Mouse (Mus musculus) embryonic facial prominence, embryonic 11.5 days (tissue): ENCODE results near the gene Rbp4. TPM values are rescaled to one million over a fixed set of nuclear protein-coding genes. Genes with fewer than 3 reads are reported as not detected.

ENCODE experiments used
- ATAC-seq: fragments of 200-750 bp; cut with Nextera tagmentation; replicated peaks from 2 replicates; pipeline ENCODE4 v1.8.0; 2017; ENCODE audit warnings: low read depth; ENCODE audit not compliant: insufficient number of reproducible peaks, low FRiP score, low TSS enrichment
- DNase-seq: peaks from one replicate; pipeline ENCODE4 v3.0.0-alpha.2; 2015; ENCODE audit warnings: low spot score
- H3K27ac ChIP-seq: fragments of 300-500 bp; sonication (generic); replicated peaks from 2 replicates; pipeline ENCODE4 v1.5.1; 2014; ENCODE audit warnings: mild to moderate bottlenecking, low read depth, low read length, control low read depth
- H3K27me3 ChIP-seq: fragments of 300-500 bp; sonication (generic); 2 replicates; pipeline ENCODE4 v1.6.1; 2014; ENCODE audit warnings: mild to moderate bottlenecking, low read length, moderate library complexity, mixed read lengths; ENCODE audit not compliant: control insufficient read depth, insufficient read depth
- H3K36me3 ChIP-seq: fragments of 300-500 bp; sonication (generic); replicated peaks from 2 replicates; pipeline ENCODE4 v1.6.1; 2014; ENCODE audit warnings: low read depth, mild to moderate bottlenecking, low read length, moderate library complexity, mixed read lengths; ENCODE audit not compliant: control insufficient read depth, insufficient read depth
- H3K4me1 ChIP-seq: fragments of 300-500 bp; sonication (generic); 2 replicates; pipeline ENCODE4 v1.6.1; 2014; ENCODE audit warnings: low read length, mixed read lengths; ENCODE audit not compliant: control insufficient read depth, insufficient read depth
- H3K4me2 ChIP-seq: fragments of 300-500 bp; sonication (generic); 2 replicates; pipeline ENCODE4 v1.6.1; 2014; ENCODE audit warnings: low read depth, mild to moderate bottlenecking, control low read depth, low read length, moderate library complexity
- H3K4me3 ChIP-seq: fragments of 300-500 bp; sonication (generic); 2 replicates; pipeline ENCODE4 v1.5.1; 2014; ENCODE audit warnings: low read depth, low read length, control low read depth
- H3K9ac ChIP-seq: fragments of 300-500 bp; sonication (generic); replicated peaks from 2 replicates; pipeline ENCODE4 v1.6.1; 2014; ENCODE audit warnings: mild to moderate bottlenecking, control low read depth, low read length
- H3K9me3 ChIP-seq: fragments of 300-500 bp; sonication (generic); replicated peaks from 2 replicates; pipeline ENCODE4 v1.6.1; 2016; ENCODE audit warnings: mild to moderate bottlenecking, low read length, inconsistent platforms, mixed read lengths; ENCODE audit not compliant: control insufficient read depth
- WGBS: fragments of 180-500 bp; shearing (Covaris S2); extraction: QIAGEN DNeasy Blood & Tissue Kit; methylation state at CpG from one replicate; pipeline ENCODE4 v1.1.7; 2014; 5-methylcytosine and 5-hydroxymethylcytosine counted together
- polyA plus RNA-seq: library from polyadenylated mRNA; unstranded; fragments of >200 nt; fragmentation: Nextera tagmentation; extraction: Ambion mirVana; gene quantifications from 2 replicates; pipeline ENCODE4 v1.2.1, GENCODE M21; 2014

Rbp4 gene
- polyA plus RNA-seq, 1 experiment from 2014 or later = 1.7 TPM

GRCm38 (mm10) chr19:38126656-38127055 lies 1.6 kb upstream of the Rbp4 start:
- Histone ChIP-seq H3K4me1 (no peaks in the 10 kb centered on the region), H3K36me3 (no peaks in the 10 kb centered on the region), H3K27me3 (peaks cover 13% of the 10 kb centered on the region), H3K4me3 (no peak overlapping the region), H3K4me2 (no peak overlapping the region), H3K9me3 (no peaks in the 10 kb centered on the region), H3K9ac (no peak overlapping the region), H3K27ac (no peak overlapping the region)
- DNase-seq (no peak), ATAC-seq (no peak)
- 74% methylated on average over 8 of the region's 8 CpGs for WGBS

GRCm38 (mm10) chr19:38124401-38125218 lies 471 bp downstream of the Rbp4 start:
- Histone ChIP-seq H3K4me1 (no peaks in the 10 kb centered on the region), H3K27me3 (peaks cover 13% of the 10 kb centered on the region), H3K4me2 (peak overlapping the region; percentile 96), H3K9ac (peak overlapping the region; percentile 61), H3K27ac (no peak overlapping the region), H3K4me3 (peak overlapping the region; percentile 60), H3K9me3 (no peaks in the 10 kb centered on the region), H3K36me3 (no peaks in the 10 kb centered on the region)
- ATAC-seq (peak; percentile 67), DNase-seq (peak; percentile 55)
- 2% methylated on average over 50 of the region's 77 CpGs for WGBS

GRCm38 (mm10) chr19:38123921-38124320 lies 1.2 kb downstream of the Rbp4 start:
- Histone ChIP-seq H3K27ac (no peak overlapping the region), H3K9ac (peak overlapping the region; percentile 61), H3K4me3 (peak overlapping the region; percentile 60; the same call in 1 of the 2 replicates), H3K4me2 (peak overlapping the region; percentile 96), H3K36me3 (no peaks in the 10 kb centered on the region), H3K27me3 (peaks cover 13% of the 10 kb centered on the region), H3K9me3 (no peaks in the 10 kb centered on the region), H3K4me1 (no peaks in the 10 kb centered on the region)
- DNase-seq (no peak), ATAC-seq (no peak)
- WGBS = 21% methylated on average over 9 of the region's 9 CpGs

- no peak for ATAC-seq
- no peak overlapping the region for H3K9ac ChIP-seq
- H3K27ac ChIP-seq = no peak overlapping the region
- no peak for DNase-seq
- H3K36me3 ChIP-seq = no peaks in the 10 kb centered on the region
- no peak overlapping the region for H3K4me2 ChIP-seq
- H3K4me3 ChIP-seq = no peak overlapping the region
- peaks cover 11% of the 10 kb centered on the region for H3K27me3 ChIP-seq
- H3K4me1 ChIP-seq = no peaks in the 10 kb centered on the region
- 86% methylated on average over 5 of the region's 5 CpGs for WGBS
- no peaks in the 10 kb centered on the region for H3K9me3 ChIP-seq
Observed at GRCm38 (mm10) chr19:38120123-38120760, 4.8 kb downstream of the Rbp4 start.

- Histone ChIP-seq H3K4me2 (no peak overlapping the region), H3K4me3 (no peak overlapping the region), H3K4me1 (no peaks in the 10 kb centered on the region), H3K27me3 (no peaks in the 10 kb centered on the region), H3K36me3 (no peaks in the 10 kb centered on the region), H3K9me3 (no peaks in the 10 kb centered on the region), H3K9ac (no peak overlapping the region), H3K27ac (no peak overlapping the region)
- DNase-seq (no peak), ATAC-seq (no peak)
- WGBS = 91% methylated on average over 7 of the region's 7 CpGs
Observed at GRCm38 (mm10) chr19:38114834-38115491, 10.1 kb downstream of the Rbp4 start.

GRCm38 (mm10) chr19:38112575-38112974 lies 12.5 kb downstream of the Rbp4 start:
- WGBS = 44% methylated on average over 4 of the region's 4 CpGs
- no peaks in the 10 kb centered on the region for H3K4me1 ChIP-seq
- H3K9ac ChIP-seq = no peak overlapping the region
- H3K4me2 ChIP-seq = no peak overlapping the region
- H3K9me3 ChIP-seq = no peaks in the 10 kb centered on the region
- no peak for ATAC-seq
- no peak overlapping the region for H3K27ac ChIP-seq
- H3K27me3 ChIP-seq = no peaks in the 10 kb centered on the region
- no peak overlapping the region for H3K4me3 ChIP-seq
- H3K36me3 ChIP-seq = no peaks in the 10 kb centered on the region
- DNase-seq = no peak

GRCm38 (mm10) chr19:38111056-38111455 lies 14.0 kb downstream of the Rbp4 start:
- 73% methylated on average over 8 of the region's 8 CpGs for WGBS
- H3K27me3 ChIP-seq = no peaks in the 10 kb centered on the region

More at GRCm38 (mm10) chr19:38111056-38111455, 14.0 kb downstream of the Rbp4 start:
- Histone ChIP-seq H3K4me1 (no peaks in the 10 kb centered on the region), H3K27ac (no peak overlapping the region), H3K9me3 (no peaks in the 10 kb centered on the region), H3K4me2 (no peak overlapping the region), H3K9ac (no peak overlapping the region), H3K36me3 (no peaks in the 10 kb centered on the region), H3K4me3 (no peak overlapping the region)
- ATAC-seq = no peak
- DNase-seq = no peak
